Mouse (Mus musculus) A20 (cell line): ENCODE data around the gene Gm29735.
"Not testable (repeated sequence)": the region's sequence is repeated elsewhere in the genome, so short reads cannot be mapped to it uniquely, and the experiment has no call there.

ENCODE experiments used
- DNase-seq: peaks from one replicate; pipeline ENCODE4 v3.0.0-alpha.2; 2011; ENCODE audit warnings: low read depth, low spot score

The Gm29735 gene

GRCm38 (mm10) chr7:142128843-142129242 is 28.1 kb downstream of the Gm29735 start:
- DNase-seq, result peak; percentile 15

DNA sequence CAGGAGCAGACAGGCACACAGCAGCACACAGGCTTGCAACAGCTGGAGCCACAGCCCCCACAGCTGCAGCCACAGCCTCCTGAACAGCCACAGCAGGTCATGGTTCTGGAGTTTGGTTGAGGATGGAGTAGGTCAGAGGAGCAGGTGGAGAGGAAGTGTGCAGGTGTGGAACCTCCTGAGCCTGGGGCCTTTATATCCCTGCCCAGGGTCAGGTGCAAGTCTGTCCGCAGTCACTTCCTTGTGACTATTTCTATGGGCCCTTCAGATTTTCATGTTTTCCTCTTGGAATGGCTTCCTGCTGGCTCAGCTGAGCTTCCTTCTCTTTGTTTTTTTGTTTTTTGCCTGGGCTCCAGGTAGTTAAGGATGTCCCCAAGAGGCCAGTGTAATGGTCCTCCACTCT is 36.3 kb downstream of the Gm29735 start, which contains the start of gene Gm45618:
Gene Gm45618 (minus strand): TSS at position 101 of the 400 bp plus-strand sequence.
- not testable (repeated sequence) for DNase-seq

DNA sequence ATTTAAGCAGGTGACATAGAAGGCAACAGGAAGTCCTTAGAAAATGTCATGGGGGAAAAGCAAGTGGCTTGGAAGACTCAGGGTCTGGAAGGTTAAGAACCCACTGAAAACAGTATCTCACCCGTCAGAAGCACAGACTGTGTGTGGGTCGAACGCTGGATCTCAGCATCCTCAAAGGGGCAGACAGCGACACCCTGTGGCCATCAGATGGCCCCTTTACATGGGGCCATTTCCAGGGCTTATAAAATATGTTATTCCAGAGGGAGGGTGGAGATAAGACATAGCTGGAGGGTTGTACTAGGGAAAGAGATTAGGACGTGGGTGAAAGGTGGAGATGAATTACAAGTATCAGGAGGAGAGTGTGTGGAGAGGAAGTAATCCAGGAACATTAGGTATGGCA is 37.3 kb downstream of the Gm29735 start:
- peak; percentile 28 for DNase-seq
